12 mouse cellular contexts compared by ENCODE assay signal in the genomic region with DNA sequence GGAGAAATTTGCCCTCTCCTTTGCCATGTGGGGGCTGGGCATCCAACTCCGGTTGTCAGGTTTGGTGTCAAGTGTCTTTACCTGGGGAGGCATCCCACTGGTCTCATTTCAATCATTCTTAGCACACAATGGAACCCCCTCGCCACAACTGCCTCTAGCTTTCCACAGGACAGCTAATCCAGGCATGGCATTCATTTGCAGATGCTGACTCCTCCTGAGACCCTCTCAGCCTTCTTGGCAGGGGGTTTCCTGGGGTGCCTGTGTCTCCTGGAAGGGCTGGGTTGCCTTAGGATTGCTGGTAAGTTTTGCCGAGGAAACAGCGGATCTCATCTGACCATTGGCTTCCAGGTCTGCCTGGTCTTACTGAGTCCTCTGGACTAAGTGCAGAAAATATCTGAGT. TPM values are rescaled to one million over a fixed set of nuclear protein-coding genes. Genes with fewer than 3 reads are reported as not detected.
DNase-seq lines count a peak whose midpoint lies in the region; ATAC-seq and TF ChIP-seq lines count a peak whose summit lies in the region.
"Had no signal": no experiment of that assay in that cellular context is flagged by ENCODE, and none has a peak within 500 bp of the region (broad histone marks: within the 10 kb centered on the region; RNA-seq: fewer than 3 reads in every experiment).

A gene (plus strand): TSS at position 202 of the 400 bp plus-strand sequence.

- no peak within 1 kb of the TSS for H3K9ac ChIP-seq in forebrain, embryonic 12.5 days
- H3K9ac ChIP-seq in limb, embryonic 15.5 days: no peak within 1 kb of the TSS

- H3K4me2 ChIP-seq in forebrain, embryonic 12.5 days: peak within 1 kb of the TSS; percentile 49
- peak within 1 kb of the TSS; percentile 56; the same call in 1 of the 2 replicates for H3K4me2 ChIP-seq in limb, embryonic 15.5 days

- peaks cover 56% of the 10 kb centered on the region for H3K4me1 ChIP-seq in E14TG2a.4 (replicated peaks; ENCODE audit: low read depth, low read length)
- peaks cover 19% of the 10 kb centered on the region for H3K4me1 ChIP-seq in forebrain, embryonic 12.5 days
- H3K4me1 ChIP-seq in limb, embryonic 15.5 days: peaks cover 19% of the 10 kb centered on the region

- under 1% methylated on average over 4 of the region's 4 CpGs for WGBS in forebrain, embryonic 12.5 days
- 10% methylated on average over 4 of the region's 4 CpGs for WGBS in limb, embryonic 15.5 days

- no peak for ATAC-seq in forebrain, embryonic 12.5 days (ENCODE audit: low FRiP score)
- no peak for ATAC-seq in limb, embryonic 15.5 days (ENCODE audit: insufficient number of reproducible peaks, low FRiP score, low TSS enrichment, low read depth)
- no peak for ATAC-seq in frontal cortex, adult (ENCODE audit: low TSS enrichment)
- ATAC-seq: Patski had no signal

- H3K27me3 ChIP-seq in E14TG2a.4 (ENCODE audit: insufficient read depth, low read length): peaks cover 83% of the 10 kb centered on the region
- H3K27me3 ChIP-seq in forebrain, embryonic 12.5 days: peaks cover 75% of the 10 kb centered on the region
- H3K27me3 ChIP-seq in limb, embryonic 15.5 days: peaks cover 60% of the 10 kb centered on the region

- TF ChIP-seq CTCF in E14TG2a.4 (conservative IDR thresholded peaks at IDR 0.05; ENCODE audit: low read length): no peak

- no peak within 1 kb of the TSS for H3K27ac ChIP-seq in forebrain, embryonic 12.5 days
- no peak within 1 kb of the TSS for H3K27ac ChIP-seq in limb, embryonic 15.5 days
- H3K27ac ChIP-seq: gastrocnemius, adult 2 months had no signal

- H3K4me3 ChIP-seq in E14TG2a.4 (replicated peaks; ENCODE audit: low read length): peak within 1 kb of the TSS; percentile 74
- H3K4me3 ChIP-seq in forebrain, embryonic 12.5 days (replicated peaks): peak within 1 kb of the TSS; percentile 36
- peak within 1 kb of the TSS; percentile 36 for H3K4me3 ChIP-seq in limb, embryonic 15.5 days

- peak; percentile 75 for DNase-seq in ES-CJ7 (ENCODE audit: low read depth, low spot score)
- DNase-seq in thymus, postnatal 14 days: no peak
- no peak for DNase-seq in thymus, postnatal 4 days
- DNase-seq: cerebellum, adult 9-11 months; gastrocnemius, adult 2 months; thymus, adult 18-20 months had no signal

- H3K36me3 ChIP-seq in E14TG2a.4 (ENCODE audit: insufficient read depth, low read length): peaks cover 5% of the 10 kb centered on the region; the same call in 1 of the 2 replicates
- peaks cover 11% of the 10 kb centered on the region; the same call in 1 of the 2 replicates for H3K36me3 ChIP-seq in forebrain, embryonic 12.5 days (replicated peaks)
- H3K36me3 ChIP-seq in limb, embryonic 15.5 days: peaks cover 7% of the 10 kb centered on the region

- H3K9me3 ChIP-seq in E14TG2a.4 (ENCODE audit: low read length): no peaks in the 10 kb centered on the region; the same call in 1 of the 2 replicates
- H3K9me3 ChIP-seq in forebrain, embryonic 12.5 days: no peaks in the 10 kb centered on the region
- H3K9me3 ChIP-seq in limb, embryonic 15.5 days: no peaks in the 10 kb centered on the region

RNA-seq across cellular contexts. Expression of the gene that starts here (rescaled TPM):
- polyA plus RNA-seq in forebrain, embryonic 12.5 days (2016; fragmentation: Nextera tagmentation; extraction: Ambion mirVana): not detected in 2 replicates
- not detected in 2 replicates for polyA plus RNA-seq in limb, embryonic 15.5 days (2015; fragmentation: Nextera tagmentation; extraction: Ambion mirVana)
- polyA plus RNA-seq: liver, embryonic 16.5 days; Patski had no signal
